Mouse (Mus musculus) gastrocnemius, adult 18-20 months (tissue): ENCODE measurements around the gene Hp. TPM values are rescaled to one million over a fixed set of nuclear protein-coding genes. Genes with fewer than 3 reads are reported as not detected.

Experiments used
- DNase-seq: peaks from one replicate; pipeline ENCODE4 v3.0.0; 2021; ENCODE audit warnings: low spot score
- long read RNA-seq, 2 experiments: library from polyadenylated mRNA; stranded (forward); transcript quantifications; one replicate each; pipeline ENCODE4 v2.0.0; 2021
- total RNA-seq, 2 experiments: library from RNA; stranded (reverse); gene quantifications; 2 replicates each; pipeline ENCODE4 v1.2.3; 2021

Hp gene
- 10 to 100 TPM; 12.9 to 28.3 TPM for total RNA-seq
- long read RNA-seq, experiment 1, transcript Hp-201 (5 exons, 1,345 nt), result major isoform, 18 of 18 reads
- long read RNA-seq, experiment 1, partial matches to known transcripts, result 0 of 18 reads
- long read RNA-seq, experiment 1, other reads (novel, unspliced or antisense), result 0 of 18 reads
- long read RNA-seq, experiment 2, transcript Hp-201 (5 exons, 1,345 nt), result major isoform, 5 of 6 reads
- long read RNA-seq, experiment 2, partial matches to known transcripts, result 0 of 6 reads
- long read RNA-seq, experiment 2, other reads (novel, unspliced or antisense), result 1 of 6 reads

- DNase-seq, result no peak
Observed at GRCm38 (mm10) chr8:109578900-109579301, at the start of gene Hp. Hp (minus strand) TSS chr8:109579172.

- DNase-seq, result no peak
Observed at GRCm38 (mm10) chr8:109628638-109629037, 49.7 kb upstream of the Hp start.

- no peak for DNase-seq
Observed at GRCm38 (mm10) chr8:109615569-109615968, 36.6 kb upstream of the Hp start.

- no peak for DNase-seq
Observed at GRCm38 (mm10) chr8:109614243-109615210, 35.6 kb upstream of the Hp start, which contains the start of gene Pkd1l3. Pkd1l3 (plus strand) TSS chr8:109614517.

GRCm38 (mm10) chr8:109609153-109609502, 30.2 kb upstream of the Hp start:
- peak; percentile 71 for DNase-seq

GRCm38 (mm10) chr8:109608271-109609152, 29.5 kb upstream of the Hp start, which contains the start of gene Dhodh:
Dhodh (minus strand) TSS chr8:109608673.
- DNase-seq, result peak; percentile 96

GRCm38 (mm10) chr8:109607650-109608049, 28.7 kb upstream of the Hp start:
- no peak for DNase-seq

GRCm38 (mm10) chr8:109606725-109607124, 27.8 kb upstream of the Hp start:
- no peak for DNase-seq

- DNase-seq, result peak; percentile 39
Observed at GRCm38 (mm10) chr8:109595854-109596253, 16.9 kb upstream of the Hp start.

- DNase-seq, result no peak
Observed at GRCm38 (mm10) chr8:109593117-109593788, 14.3 kb upstream of the Hp start.

GRCm38 (mm10) chr8:109592164-109592563, 13.2 kb upstream of the Hp start:
- DNase-seq, result no peak

GRCm38 (mm10) chr8:109591367-109591766, 12.4 kb upstream of the Hp start:
- DNase-seq, result no peak

GRCm38 (mm10) chr8:109590901-109591300, 11.9 kb upstream of the Hp start:
- DNase-seq, result no peak

- no peak for DNase-seq
Observed at GRCm38 (mm10) chr8:109586972-109587504, 8.1 kb upstream of the Hp start.

- no peak for DNase-seq
Observed at GRCm38 (mm10) chr8:109585652-109586051, 6.7 kb upstream of the Hp start.

- no peak for DNase-seq
Observed at GRCm38 (mm10) chr8:109584830-109585229, 5.9 kb upstream of the Hp start.

- DNase-seq, result no peak
Observed at GRCm38 (mm10) chr8:109584293-109584692, 5.3 kb upstream of the Hp start.

- no peak for DNase-seq
Observed at GRCm38 (mm10) chr8:109576311-109576710, 2.7 kb downstream of the Hp start.

- no peak for DNase-seq
Observed at GRCm38 (mm10) chr8:109571139-109571538, 7.8 kb downstream of the Hp start.

GRCm38 (mm10) chr8:109565498-109566333, 13.3 kb downstream of the Hp start, which contains the start of the genes Dhx38 and Txnl4b:
Dhx38 (minus strand) TSS chr8:109565861.
Txnl4b (plus strand) TSS chr8:109565892.
- peak; percentile 100 for DNase-seq
